Mouse (Mus musculus) bone marrow macrophage, adult 2 months (primary cell): Measurements from ENCODE around the gene Apopt1. TPM values are rescaled to one million over a fixed set of nuclear protein-coding genes. Genes with fewer than 3 reads are reported as not detected.

Experiments used
- H3K27ac ChIP-seq: 2 replicates; pipeline ENCODE4 v1.5.1; 2012; ENCODE audit warnings: low read depth, low read length; ENCODE audit not compliant: insufficient read depth
- H3K4me1 ChIP-seq: 2 replicates; pipeline ENCODE4 v1.6.1; 2012; ENCODE audit warnings: low read length; ENCODE audit not compliant: control insufficient read depth, insufficient read depth
- H3K4me3 ChIP-seq: 2 replicates; pipeline ENCODE4 v1.5.1; 2012; ENCODE audit warnings: mild to moderate bottlenecking, low read length, moderate library complexity; ENCODE audit not compliant: insufficient read depth
- CTCF ChIP-seq: IDR thresholded peaks from 2 replicates; pipeline ENCODE4 v1.5.1; 2012; ENCODE audit warnings: low read depth, mild to moderate bottlenecking, low read length, moderate library complexity
- POLR2A ChIP-seq: IDR thresholded peaks from 2 replicates; pipeline ENCODE4 v1.6.1; 2012; ENCODE audit warnings: mild to moderate bottlenecking, low read depth, low read length, borderline replicate concordance
- polyA plus RNA-seq: library from polyadenylated mRNA; stranded (reverse); fragments of >200 nt; gene quantifications from 2 replicates; pipeline ENCODE4 v1.2.4, GENCODE M21; 2012; ENCODE audit not compliant: missing spikeins, insufficient read depth, insufficient read length

Gene Apopt1
- polyA plus RNA-seq, 1 experiment, result 34.5 TPM

DNA sequence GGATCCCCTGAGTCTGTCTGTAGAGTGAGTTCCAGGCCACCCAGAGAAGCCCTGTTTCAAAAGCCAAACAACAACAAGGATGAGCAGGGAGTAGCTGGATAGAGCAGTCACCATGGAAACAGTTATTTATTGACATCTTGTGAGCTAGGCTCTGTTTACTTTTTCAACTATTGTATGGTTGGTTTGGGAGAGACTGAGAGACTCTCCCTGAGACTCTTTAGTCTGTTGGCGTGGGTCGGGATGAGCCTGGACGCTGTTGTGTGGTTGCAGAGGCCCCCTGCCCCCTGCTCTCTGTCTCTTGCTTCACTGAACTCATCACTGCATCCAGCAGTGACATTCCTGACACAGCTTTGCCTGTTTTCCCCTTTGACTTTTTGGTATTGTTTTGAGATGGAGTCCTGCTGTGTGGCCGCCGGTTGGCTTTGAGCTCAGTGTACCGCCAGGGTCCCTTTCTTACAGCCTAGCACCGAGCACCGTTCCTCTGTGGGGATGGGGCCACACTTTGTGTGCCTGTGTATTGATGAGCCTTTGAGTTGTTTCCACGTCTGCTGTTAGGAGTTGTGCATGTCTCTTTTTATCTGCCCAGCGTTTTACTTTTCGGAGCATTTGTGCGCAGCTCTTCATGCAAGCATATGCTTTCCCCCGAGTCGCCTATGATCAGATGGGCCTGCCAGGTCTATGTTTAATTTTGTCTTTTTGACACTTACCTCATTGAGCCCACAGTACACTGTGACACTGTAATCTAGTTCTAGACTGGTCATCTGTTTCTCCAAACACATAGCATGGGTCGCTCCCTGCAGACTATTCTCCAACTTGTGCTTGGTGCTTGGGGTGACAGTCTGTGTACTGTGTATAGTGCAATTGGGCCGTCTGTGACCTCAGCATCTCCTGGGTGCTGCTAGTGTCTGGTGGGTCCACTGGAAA, 53.5 kb downstream of the Apopt1 start:
- H3K27ac ChIP-seq, result no peak overlapping the region
- no peak for TF ChIP-seq POLR2A
- H3K4me3 ChIP-seq, result no peak overlapping the region
- H3K4me1 ChIP-seq, result peaks cover 21% of the 10 kb centered on the region

DNA sequence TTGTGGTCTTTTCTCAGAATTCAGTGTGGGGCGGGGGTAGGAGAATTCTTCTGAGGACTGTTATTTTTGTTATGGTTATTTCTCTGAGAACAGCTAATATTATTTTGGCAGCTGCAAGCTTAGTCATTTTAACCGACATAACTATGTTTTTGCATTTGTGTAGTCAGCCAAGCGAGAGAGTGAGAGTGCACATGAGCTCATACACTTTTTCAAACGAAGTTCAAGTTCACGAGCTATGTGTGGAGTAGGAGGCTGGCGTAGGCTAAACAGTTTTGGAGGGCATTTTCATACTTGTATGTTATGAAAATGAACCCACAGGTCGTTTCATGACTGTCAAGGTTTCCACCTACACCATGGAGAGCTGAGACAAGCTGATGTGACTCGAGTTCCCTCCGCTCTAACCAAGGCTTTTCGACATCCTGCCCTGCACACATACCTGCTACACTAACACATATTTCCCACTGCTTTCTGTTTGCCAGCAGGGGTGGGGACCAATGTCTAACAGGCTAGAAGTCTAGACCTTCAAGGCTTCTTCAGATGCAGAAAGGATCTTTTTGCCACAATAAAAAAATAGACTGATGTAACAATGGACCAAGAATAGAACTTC, 55.4 kb downstream of the Apopt1 start:
- Histone ChIP-seq H3K4me1 (peaks cover 10% of the 10 kb centered on the region; the same call in 1 of the 2 replicates), H3K4me3 (no peak overlapping the region), H3K27ac (no peak overlapping the region)
- TF ChIP-seq CTCF (no peak), POLR2A (no peak)

DNA sequence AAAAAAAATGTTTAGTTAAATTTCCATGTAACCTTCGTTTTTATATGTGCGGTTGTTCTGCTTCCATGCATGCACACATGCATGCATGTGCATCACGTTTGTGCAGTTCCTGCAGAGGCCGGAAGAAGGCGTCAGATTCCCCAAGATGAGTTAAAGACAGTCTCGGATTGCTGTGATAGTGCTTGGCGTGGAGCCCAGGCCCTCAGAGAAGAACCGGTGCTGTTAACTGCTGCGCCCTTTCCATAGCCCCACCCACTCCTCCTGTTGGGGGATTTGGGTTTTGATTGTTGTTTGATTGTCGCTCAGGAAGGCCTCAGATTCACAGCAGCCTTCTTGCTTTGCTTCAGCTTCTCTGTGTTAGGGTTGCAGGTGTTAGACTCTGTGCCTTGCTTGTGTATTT, 56.2 kb downstream of the Apopt1 start:
- Histone ChIP-seq H3K27ac (no peak overlapping the region), H3K4me1 (peaks cover 10% of the 10 kb centered on the region; the same call in 1 of the 2 replicates), H3K4me3 (no peak overlapping the region)
- TF ChIP-seq CTCF (no peak), POLR2A (no peak)

DNA sequence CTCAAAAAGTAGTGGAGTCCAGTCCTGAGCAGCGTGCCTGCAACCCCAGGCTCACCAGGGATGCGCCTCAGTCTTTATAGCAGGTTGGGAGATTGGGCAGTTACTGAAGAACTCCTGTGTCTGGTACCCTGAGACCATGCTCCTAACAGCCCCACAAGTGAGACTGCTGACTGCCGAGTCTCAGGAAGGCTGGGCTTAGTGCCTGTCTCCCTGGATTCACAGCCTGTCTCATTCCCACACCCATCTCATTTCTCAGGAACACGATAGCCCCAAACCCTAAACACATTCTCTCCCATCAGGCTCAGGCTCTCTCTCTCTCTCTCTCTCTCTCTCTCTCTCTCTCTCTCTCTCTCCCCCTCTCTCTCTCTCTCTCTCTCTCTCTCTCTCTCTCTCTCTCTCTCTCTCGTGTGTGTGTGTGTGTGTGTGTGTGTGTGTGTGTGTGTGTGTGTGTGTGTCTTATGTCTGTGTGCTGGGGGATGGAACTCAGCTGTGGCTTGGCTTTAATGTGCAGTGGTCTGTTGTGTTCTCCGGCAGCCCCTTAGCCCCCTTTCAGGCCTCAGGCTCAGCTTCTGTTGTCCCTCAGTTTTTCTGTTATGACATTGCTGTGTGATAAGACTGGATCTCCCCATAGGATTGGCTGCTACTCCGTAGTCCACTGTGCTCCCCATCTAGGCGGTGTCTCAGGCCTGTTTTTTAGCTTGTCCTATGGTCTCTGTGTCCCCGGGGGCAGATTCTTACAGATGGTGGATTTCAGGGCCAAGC, 56.9 kb downstream of the Apopt1 start:
- no peak for TF ChIP-seq CTCF
- no peak for TF ChIP-seq POLR2A
- peaks cover 10% of the 10 kb centered on the region; the same call in 1 of the 2 replicates for H3K4me1 ChIP-seq

DNA sequence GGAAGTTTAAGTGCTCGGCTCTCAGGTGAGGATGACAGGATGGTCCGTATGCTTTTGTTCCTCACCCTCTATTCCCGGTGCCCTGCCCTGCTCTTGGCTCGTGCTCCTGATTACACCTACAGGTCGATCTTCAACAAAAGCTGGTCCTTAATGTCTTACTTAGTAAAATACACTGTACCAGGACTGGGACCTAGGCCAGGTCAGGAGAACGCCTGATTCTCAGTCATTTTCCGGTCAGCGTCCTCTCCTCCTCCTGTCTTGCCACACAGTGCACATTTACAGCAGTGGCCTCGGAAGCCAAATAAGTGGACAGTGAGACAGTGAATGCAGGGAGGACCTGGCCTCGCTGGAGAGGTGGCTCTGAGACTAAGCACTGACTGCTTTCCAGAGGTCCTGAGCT, 57.6 kb downstream of the Apopt1 start:
- peaks cover 10% of the 10 kb centered on the region; the same call in 1 of the 2 replicates for H3K4me1 ChIP-seq
- TF ChIP-seq POLR2A (no peak), CTCF (no peak)
- H3K27ac ChIP-seq, result no peak overlapping the region

More for the DNA sequence above, 56.9 kb downstream of the Apopt1 start:
- Histone ChIP-seq H3K4me3 (no peak overlapping the region), H3K27ac (no peak overlapping the region)

DNA sequence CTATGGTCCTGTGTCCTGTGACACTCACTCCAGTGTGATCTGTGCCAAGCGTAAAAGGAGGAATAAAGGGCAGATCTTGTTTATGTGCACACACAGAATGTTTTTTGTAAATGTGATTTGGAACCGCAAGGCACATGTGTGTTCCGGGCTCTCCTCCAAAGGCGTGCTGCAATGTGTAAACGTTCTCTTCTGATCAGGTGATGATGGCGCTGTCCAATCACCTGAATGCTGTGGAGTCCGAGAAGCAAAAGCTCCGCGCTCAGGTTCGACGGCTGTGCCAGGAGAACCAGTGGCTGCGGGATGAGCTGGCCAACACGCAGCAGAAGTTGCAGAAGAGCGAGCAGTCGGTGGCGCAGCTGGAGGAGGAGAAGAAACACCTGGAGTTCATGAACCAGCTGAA, 61.1 kb downstream of the Apopt1 start:
- TF ChIP-seq POLR2A (no peak), CTCF (no peak)
- Histone ChIP-seq H3K4me1 (no peaks in the 10 kb centered on the region), H3K4me3 (no peak overlapping the region), H3K27ac (no peak overlapping the region)

More for the DNA sequence above, 57.6 kb downstream of the Apopt1 start:
- H3K4me3 ChIP-seq, result no peak overlapping the region

DNA sequence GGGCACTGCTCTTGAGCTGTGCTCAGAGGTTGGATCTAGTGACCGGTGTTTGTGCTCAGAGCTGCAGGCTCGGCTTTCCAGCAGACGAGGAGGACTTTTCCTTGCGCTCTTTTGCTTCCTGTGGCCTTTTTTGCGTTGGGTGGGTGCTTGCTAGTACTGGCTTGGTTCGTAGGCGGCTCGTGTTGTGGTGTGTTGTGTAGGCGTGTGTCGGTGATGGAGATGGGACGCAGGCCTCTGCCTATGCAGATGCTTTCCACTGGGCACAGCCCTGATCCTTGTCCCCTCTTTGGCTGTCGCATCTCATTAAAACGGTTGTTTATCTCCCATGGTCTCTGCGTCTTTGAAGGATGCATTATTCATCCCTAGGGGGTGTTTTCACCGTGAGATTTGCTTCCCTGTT, 61.8 kb downstream of the Apopt1 start:
- no peak overlapping the region for H3K27ac ChIP-seq
- no peak for TF ChIP-seq CTCF
- TF ChIP-seq POLR2A, result no peak
- H3K4me1 ChIP-seq, result no peaks in the 10 kb centered on the region
- H3K4me3 ChIP-seq, result no peak overlapping the region

DNA sequence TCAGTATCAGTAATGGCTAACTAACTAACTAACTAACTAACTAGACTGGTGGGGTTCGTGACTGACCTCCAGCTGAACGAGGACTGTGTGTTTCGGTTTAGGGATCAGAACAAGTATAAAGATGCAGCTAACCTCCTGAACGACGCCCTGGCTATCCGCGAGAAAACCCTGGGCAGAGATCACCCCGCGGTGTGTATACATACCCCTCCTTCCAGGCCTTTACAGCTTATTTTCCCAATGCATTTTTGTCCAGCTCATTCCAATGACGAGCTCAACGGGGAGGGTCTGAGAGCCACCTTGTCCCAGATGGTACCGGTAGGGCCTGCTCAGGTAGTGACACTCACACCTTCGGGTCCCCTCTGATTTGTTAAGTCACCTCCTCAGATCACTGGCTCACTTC, 64.9 kb downstream of the Apopt1 start:
- no peaks in the 10 kb centered on the region for H3K4me1 ChIP-seq
- H3K4me3 ChIP-seq, result no peak overlapping the region
- TF ChIP-seq POLR2A (no peak), CTCF (no peak)
- no peak overlapping the region for H3K27ac ChIP-seq

DNA sequence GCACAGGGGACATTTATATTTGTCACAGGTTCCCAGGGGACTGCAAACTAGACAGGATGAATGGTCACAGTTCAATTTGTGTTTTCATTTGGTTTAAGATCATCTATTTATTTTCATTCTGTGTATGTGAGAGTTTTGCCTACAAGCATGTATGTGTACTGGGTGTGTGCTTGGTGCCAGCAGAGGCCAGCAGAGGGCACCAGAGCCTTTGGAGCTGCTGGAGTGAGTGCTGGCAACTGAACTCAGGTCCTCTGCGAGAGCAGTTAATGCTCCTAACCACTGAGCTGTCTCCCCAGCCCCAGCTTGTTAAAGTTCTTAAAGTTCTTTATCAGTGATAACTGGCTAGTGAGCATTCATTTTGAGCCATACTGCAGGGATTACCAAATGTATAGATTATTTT, 66.5 kb downstream of the Apopt1 start:
- no peak for TF ChIP-seq POLR2A
- TF ChIP-seq CTCF, result 0 out of 2 replicates have a peak, but pooled peaks have one; percentile 7
- no peak overlapping the region for H3K4me3 ChIP-seq
- no peaks in the 10 kb centered on the region for H3K4me1 ChIP-seq
- H3K27ac ChIP-seq, result no peak overlapping the region
